Mouse (Mus musculus) ES-Bruce4 (cell line): ENCODE results near the gene Prcc.

Experiments
- CTCF ChIP-seq: IDR thresholded peaks from one replicate; pipeline ENCODE4 v1.8.1; 2011; ENCODE audit warnings: low read depth, low read length
- EP300 ChIP-seq: IDR thresholded peaks from 2 replicates; pipeline ENCODE4 v1.6.1; 2011; ENCODE audit warnings: low read depth, low read length; ENCODE audit not compliant: insufficient read depth
- POLR2A ChIP-seq: IDR thresholded peaks from one replicate; pipeline ENCODE4 v1.8.1; 2011; ENCODE audit warnings: low read length; ENCODE audit not compliant: insufficient read depth

DNA sequence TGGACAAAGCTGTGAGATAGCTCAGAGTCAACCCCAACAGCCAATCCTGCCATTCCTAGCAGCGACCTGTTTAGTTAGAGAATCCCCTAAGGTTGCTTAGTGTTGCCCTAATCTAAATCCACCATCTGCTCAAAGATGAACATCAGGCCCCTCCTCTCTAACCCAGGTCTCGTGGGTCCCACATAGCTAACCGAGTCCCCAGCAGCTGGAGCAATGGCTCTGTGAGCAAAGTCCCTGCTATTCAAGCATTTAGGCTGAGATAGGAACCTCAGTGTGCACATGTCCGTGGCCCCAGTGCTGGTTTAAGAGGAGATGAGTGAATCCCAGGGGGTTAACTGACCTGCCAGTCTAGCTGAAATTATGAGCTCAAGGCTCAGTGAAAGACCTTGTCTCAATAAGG is 39.2 kb downstream of the Prcc start:
- TF ChIP-seq POLR2A: no peak
- TF ChIP-seq CTCF: no peak
- no peak for TF ChIP-seq EP300
